Mouse (Mus musculus) right cerebral cortex, postnatal 25 days (tissue): ENCODE results near the gene Cacna1g.

ENCODE experiments used
- DNase-seq: peaks from one replicate; pipeline ENCODE4 v3.0.0; 2022

Gene Cacna1g

GRCm38 (mm10) chr11:94480382-94480781, 6.4 kb upstream of the Cacna1g start:
- no peak for DNase-seq

GRCm38 (mm10) chr11:94477651-94478050, 3.7 kb upstream of the Cacna1g start:
- no peak for DNase-seq

GRCm38 (mm10) chr11:94475722-94476121, 1.7 kb upstream of the Cacna1g start:
- no peak for DNase-seq

GRCm38 (mm10) chr11:94474544-94474910, 529 bp upstream of the Cacna1g start:
- no peak for DNase-seq

- DNase-seq = peak; percentile 37
These were observed 887 bp downstream of the Cacna1g start for GRCm38 (mm10) chr11:94472916-94473706.

GRCm38 (mm10) chr11:94472585-94472915, 1.4 kb downstream of the Cacna1g start:
- no peak for DNase-seq

GRCm38 (mm10) chr11:94471740-94472584, 2.0 kb downstream of the Cacna1g start:
- DNase-seq = peak; percentile 29

GRCm38 (mm10) chr11:94470391-94470790, 3.6 kb downstream of the Cacna1g start:
- DNase-seq = no peak

- DNase-seq = no peak
These were observed 4.6 kb downstream of the Cacna1g start for GRCm38 (mm10) chr11:94469136-94470064.

GRCm38 (mm10) chr11:94468582-94469064, 5.4 kb downstream of the Cacna1g start:
- DNase-seq = peak; percentile 77

GRCm38 (mm10) chr11:94466333-94466855, 7.6 kb downstream of the Cacna1g start:
- peak; percentile 45 for DNase-seq

- no peak for DNase-seq
These were observed 9.8 kb downstream of the Cacna1g start for GRCm38 (mm10) chr11:94464170-94464569.

GRCm38 (mm10) chr11:94461856-94462255, 12.1 kb downstream of the Cacna1g start:
- DNase-seq = no peak

GRCm38 (mm10) chr11:94457001-94457400, 17.0 kb downstream of the Cacna1g start:
- DNase-seq = no peak

GRCm38 (mm10) chr11:94456347-94456746, 17.7 kb downstream of the Cacna1g start:
- DNase-seq = no peak

- peak; percentile 48 for DNase-seq
These were observed 18.7 kb downstream of the Cacna1g start for GRCm38 (mm10) chr11:94455161-94455820.

- peak; percentile 44 for DNase-seq
These were observed 19.2 kb downstream of the Cacna1g start for GRCm38 (mm10) chr11:94454756-94455155.

GRCm38 (mm10) chr11:94451091-94451773, 22.8 kb downstream of the Cacna1g start:
- no peak for DNase-seq

- no peak for DNase-seq
These were observed 24.1 kb downstream of the Cacna1g start for GRCm38 (mm10) chr11:94449886-94450285.

GRCm38 (mm10) chr11:94449239-94449638, 24.8 kb downstream of the Cacna1g start:
- no peak for DNase-seq

- DNase-seq = no peak
These were observed 27.0 kb downstream of the Cacna1g start for GRCm38 (mm10) chr11:94447017-94447416.
